Mouse (Mus musculus) CH12F3 (cell line): ENCODE data around the gene Zfp637.
"Not testable (repeated sequence)": the region's sequence is repeated elsewhere in the genome, so short reads cannot be mapped to it uniquely, and the experiment has no call there.

ENCODE experiments used
- in situ Hi-C: fragments of 300-500 bp; cut with MboI; formaldehyde crosslinking; loops from 2 replicates; pipeline ENCODE4 v1.14.3; 2020; ENCODE audit warnings: low sequenced_read_pairs

Zfp637 gene

DNA sequence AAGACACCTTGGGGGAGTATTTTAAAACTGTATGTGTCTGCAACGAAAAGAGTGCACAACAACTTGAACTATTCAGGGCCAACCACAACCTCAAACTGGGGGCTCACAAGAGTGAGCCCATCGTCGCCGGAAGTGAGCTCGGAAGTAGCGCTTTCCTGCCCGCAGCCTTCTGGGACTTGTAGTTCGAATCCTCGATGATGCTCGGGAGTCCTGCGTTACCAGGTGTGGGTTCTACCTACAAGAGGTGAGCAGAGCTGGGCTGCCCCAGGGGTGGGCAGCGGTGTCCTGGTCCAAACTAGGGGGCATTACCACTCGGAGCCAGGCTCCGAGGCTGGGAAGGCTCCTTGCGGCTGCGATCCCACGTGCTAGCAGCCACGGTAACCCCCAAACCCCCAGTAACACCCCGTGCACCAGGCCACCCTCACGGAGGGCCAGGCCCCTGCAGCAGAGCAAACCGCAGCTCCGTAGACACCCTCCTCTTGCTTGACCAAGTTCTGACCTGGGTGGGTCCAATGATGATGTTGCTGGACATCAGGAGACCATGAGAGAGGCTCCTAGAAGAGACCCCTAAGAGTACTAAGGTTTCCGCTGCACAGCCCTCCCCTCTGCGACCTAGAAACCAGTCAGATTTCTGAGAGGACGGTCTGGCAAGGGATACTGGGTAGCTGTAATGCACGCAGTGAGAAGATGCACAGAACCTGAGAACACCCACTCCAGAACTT is 22.1 kb downstream of the Zfp637 start:
- in situ Hi-C loops = no loop called here

DNA sequence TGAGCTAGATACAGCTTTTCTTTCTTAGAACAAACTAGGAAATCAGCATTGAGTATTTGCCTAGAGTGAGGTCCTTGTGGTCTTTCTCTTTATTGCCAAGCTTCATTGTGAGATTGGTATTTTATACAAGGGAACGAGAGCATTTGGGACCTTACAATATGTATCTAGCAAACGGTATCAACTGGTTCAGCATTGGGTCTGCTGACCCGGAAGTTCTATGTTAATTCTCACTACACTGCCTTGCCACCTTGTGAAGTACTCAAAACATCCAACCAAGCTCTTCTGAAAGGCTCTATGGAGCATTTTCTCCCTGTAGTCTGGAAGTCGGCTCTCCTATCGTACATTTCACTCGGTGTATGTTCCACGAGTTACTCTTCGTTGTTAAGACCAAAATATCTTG is 22.8 kb downstream of the Zfp637 start:
- in situ Hi-C loops = no loop called here

DNA sequence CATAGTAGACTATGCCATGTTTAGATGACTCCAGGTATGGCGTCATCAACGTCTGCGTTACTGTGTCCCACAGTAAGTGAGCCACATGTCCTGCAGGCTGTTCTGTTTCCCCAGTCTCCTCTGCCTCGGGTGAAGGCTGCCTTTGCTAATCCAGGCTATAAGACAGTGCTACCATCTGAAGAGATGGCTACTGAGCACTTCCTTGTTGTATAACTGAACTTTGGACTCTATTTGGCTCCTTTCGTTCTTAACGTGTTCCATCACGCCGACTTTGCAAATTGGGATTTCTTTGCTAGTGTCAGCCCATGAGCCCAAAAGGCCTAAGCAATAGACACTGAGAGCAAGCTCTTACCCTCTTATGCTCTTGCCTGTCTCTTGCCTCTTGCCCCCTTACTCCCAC is 27.2 kb downstream of the Zfp637 start:
- in situ Hi-C loops = no loop called here

DNA sequence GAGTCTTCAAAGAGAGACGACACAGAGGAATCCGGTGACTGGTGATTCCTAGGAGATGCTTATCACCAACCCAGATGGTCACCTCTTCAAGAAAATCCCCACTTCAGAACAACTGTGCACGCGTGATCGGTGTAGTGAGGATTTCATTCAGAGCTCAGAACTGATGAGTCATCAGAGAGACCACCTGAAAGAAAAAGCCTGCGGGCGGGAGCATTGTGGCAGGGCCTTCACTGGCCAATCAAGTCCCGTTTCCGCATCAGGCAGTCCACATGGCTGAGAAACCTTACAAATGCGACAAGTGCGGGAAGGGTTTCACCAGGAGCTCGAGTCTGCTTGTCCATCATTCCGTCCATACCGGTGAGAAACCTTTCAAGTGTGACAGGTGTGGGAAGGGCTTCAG is 30.1 kb downstream of the Zfp637 start:
- in situ Hi-C loops = no loop called here

DNA sequence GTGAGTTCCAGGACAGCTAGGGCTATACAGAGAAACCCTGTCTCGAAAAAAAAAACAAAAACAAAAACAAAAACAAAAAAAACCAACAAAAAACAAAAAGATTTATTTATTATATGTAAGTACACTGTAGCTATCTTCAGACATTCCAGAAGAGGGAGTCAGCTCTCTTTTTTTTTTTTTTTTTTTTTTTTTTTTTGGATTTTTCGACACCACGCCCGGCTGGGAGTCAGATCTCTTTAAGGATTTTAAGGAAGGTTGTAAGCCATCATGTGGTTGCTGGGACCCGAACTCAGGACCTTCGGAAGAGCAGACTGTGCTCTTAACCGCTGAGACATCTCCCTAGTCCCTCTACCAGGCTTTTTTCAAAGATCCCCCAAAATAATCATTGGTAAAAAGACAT is 32.5 kb downstream of the Zfp637 start:
- in situ Hi-C loops = not testable (repeated sequence)

DNA sequence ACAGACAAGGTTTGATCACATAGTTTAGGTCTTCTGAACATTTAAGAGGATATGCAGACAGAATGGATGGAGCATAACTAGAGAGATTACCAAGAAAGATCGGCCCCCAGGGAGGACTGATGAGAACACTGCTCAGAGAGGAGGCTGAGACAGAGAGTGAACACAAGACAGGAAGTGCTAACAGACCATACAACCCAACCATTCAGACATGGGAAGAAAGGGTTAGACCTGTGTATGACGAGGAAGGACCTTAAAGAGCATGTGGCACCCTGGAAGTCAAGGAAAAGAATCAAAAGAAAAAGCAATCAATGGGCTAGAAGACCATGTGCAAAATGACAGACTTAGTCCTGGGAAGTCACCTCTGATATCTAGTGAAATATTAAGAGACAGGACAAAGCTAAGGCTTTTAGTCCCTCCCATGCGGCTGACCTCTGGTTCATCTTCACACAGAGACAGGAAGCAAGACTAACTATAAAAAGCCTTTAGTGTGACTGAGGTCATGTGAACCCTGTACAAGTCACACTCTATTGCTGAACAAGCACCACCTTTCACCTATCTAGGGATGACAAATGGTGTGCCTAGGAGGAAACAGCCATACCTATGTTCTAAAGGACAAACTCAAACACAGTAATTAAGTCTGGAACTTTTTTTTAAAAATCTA is 33.8 kb downstream of the Zfp637 start:
- in situ Hi-C loops = no loop called here

DNA sequence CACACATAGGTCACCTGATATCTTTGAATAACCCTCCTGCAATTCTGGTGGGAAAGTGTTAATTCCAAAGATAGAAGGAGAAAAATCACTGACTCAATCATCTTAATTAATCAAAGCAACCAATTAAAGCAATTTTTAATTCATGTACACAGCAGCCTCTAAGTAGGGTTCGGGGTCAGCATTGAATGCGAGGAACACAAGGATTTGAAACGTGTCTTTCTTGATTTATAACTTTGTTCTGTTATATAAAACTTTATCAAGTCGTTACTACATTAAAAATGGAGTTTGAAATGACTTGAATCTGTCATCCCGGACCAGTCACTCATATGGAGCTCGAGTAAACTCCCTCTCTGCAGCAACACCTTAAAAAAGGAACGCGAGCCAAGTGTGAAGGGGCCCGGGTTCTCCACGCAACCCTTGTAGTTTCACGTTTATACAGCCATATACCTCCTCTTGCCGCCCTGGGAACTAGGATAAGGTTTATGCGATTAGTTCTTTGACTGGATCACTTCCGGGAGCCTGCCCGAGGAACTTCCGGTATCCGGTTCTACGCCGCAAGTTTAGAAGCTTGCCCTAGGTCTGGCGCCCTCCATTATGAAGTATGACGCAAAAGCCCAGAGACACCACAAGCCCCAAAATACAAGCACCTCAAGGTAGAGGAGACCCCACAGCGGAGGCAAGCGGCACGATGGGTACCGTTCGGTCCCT is 37.9 kb downstream of the Zfp637 start:
- in situ Hi-C loops = no loop called here

DNA sequence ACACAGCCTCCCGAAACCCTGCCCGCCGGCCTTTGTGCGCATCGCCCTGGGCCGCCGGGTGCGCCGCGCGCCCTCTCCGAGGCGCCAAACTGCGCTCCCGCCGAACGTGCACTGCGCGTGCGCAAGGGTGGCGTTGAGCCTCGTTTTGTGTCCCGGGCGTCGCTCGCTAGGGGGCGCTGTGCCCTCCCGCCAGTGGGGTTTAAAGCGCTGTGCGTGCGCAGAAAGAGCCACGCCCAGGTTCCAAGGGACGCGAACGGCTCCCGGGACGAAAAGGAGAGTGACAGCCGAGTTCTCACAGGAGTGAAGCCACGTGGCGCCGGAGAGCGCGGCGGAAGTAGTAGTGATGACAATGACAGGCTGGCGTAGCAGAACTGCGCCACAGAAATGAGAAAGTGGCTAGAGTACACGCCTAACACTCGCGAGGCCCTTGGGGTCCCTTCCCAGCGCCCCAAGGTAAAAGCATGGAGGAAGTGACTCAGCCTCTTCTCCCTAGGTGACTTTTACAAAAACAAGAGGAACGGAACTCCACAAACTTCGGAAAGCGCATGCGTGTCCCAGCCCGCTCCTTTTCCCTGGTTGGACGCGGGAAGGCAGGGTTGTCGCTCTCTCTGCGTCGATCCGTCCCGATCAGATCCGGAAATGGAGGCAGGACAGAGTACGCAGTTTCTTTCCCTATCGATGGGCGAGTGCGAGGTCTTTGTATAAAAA is 38.6 kb downstream of the Zfp637 start:
- in situ Hi-C loops = no loop called here

DNA sequence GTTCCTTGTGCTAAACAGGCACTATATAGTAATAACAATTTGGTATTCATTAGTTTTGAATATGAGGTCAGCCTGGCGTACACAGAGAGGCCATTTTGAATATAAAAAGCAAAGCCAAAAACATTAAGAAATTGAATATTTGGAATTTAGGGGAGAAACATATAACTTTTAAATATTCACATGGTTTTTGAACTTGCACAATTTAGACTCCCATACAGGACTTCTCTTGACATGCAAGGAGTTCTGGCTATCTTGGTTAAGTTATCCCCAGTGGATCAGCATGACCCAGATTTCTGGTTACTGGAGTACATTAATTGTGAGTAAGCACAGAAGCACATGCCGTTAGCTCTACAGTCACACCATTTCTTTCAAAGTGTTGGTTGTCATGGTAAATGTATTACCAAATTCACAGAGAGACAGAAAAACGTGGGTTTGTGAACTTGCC is 39.4 kb downstream of the Zfp637 start:
- in situ Hi-C loops = no loop called here

DNA sequence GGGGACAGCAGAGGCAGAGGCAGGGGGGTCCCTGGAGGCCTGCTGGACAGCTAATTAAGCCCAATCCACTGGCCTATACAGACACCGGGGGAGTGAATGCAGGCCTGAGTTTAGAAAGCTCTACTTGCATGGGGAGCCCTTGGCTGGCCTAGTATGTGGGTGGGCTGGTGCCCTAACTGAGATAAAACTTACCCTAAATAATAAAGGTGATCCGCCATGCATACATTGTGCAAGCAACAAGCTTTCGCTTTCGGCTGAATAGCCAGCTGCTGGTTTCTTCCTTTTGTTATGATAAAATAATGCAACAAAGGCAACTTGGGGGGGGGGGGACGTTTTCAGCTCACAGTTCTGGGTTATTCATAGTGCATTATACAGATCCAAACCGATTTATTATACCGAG is 40.2 kb downstream of the Zfp637 start:
- in situ Hi-C loops = no loop called here

DNA sequence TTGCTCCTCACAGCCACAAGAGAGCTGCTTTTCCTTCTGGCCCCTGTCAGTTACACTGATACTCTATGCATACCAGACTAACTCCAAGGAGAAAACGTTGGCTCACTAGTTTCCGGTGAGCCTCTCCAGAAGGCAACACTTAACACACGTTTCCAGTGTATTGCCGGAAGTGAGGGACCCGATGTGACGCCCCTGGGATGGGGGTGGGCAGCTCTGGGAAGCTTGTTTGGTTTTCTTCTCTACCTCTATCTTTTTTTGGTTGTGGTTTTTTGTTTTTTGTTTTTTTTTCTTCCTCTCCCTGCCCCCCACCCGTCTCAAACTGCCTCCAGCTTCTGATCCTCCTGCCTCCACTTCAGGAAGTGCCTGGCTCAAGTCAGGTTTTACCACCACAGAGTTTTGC is 41.0 kb downstream of the Zfp637 start:
- in situ Hi-C loops = no loop called here

DNA sequence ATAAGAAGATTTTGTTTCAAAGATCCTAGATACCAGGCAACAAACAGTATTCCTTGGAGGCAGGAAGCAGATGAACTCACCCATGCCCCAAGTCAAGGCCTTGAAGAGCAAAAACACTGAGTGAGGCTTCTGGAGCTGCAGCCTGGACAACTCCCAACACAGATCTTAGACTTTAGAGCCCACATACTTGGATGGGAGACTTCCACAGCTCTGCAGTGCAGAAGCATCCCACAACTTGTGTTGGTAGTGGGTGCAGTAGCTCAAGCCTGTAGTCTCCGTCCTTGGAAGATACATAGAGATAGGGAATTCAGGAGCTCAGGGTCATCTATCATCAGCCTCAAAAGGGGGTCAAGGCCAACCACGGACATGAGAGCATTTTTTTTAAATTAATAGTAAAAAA is 45.0 kb downstream of the Zfp637 start:
- in situ Hi-C loops = no loop called here

DNA sequence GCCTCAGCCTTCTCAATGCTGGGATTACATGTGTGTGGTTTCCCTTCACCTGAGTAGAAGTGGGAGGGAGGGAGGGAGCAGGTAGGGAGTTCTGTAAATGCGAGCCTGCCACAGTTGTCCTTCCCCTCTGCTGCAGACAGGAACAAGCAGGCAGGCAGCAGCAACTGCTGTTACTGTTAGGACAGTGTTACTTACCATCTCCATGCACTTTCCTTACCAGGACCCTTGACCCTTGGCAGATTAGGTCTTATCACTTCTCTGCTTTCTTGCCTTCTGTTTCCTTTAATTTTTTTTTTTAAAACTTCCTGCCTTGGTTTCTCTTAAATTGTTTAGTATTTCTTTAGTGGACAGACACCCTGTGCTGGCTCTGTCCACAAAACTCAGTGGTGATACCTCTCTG is 47.1 kb downstream of the Zfp637 start:
- in situ Hi-C loops = no loop called here

DNA sequence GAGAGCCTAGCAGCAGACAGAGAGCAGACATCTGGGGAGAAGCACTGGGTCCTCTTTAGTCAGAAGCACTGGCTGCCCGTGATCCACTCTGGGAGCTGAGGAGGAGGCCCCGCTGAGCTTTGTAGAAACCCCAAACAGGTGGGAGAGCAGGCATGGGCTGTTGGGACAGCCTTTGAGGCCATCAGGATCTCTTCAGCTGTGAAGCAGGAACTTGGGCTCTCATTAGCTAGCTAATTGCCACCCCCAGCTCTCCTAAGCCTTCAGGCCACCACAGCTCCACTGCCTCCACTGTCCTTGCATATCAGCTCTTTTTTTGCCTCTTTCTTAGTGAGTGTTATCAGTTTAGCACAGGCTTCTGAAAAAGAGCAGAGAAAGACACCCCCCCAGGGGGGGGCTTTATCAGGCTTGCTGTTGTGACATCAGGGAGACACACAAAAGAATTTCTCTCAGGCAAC is 47.7 kb downstream of the Zfp637 start:
- in situ Hi-C loops = no loop called here

DNA sequence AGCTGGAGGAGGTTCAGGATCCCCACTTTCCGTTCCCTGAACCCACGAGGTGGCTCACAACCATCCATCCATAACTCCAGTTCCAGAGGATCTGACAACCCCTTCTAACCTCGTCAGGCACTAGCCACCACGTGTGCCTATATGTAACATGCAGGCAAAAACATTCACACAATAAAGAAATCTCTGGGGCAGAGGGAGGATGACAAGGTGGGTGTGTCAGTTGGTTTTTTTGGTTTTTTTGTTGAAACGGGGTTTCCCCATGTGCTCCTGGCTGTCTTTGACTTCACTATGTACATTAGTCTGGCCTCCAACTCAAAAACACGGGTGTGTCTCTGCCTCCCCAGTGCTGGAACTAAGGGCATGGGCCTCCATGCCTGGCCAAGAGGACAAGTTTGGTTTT is 49.3 kb downstream of the Zfp637 start:
- in situ Hi-C loops = no loop called here

DNA sequence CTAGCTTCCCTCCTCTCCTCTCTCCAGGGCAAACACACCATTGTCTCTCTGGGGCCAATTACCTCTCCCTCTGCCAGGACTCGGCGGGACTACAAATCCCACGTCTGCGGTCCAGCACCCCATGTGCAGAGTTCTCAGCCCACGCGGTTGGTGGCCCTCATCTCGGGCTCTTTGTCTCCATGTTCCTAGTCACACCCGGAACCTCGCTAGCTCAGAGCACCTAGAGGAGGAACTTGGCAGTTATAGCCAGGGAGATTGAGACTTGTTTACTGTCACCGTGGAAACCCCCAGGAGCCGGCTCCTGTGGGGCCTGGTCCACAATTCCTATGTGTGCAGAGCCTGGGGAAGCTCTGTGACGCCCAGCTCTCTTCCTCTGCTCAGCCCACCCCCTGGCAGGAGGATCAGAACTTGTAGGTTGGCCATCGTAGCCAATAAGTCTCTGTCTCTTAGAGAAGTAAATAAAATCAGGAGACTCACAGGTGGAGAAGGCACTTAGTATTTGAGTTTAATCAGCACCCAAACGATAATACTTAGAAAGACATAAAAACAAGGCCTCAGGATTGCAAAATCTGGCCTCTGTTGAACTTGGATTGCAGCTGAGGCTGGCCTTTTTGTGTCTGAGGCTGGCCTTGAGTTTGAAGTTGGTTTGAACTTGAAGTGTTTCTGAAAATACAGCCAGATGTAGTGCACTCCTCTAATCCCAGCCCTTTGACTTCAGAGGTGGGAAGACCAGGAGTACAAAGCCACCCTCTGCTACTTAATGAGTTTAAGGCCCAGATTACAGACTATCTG is 50.6 kb downstream of the Zfp637 start:
- in situ Hi-C loops = no loop called here

DNA sequence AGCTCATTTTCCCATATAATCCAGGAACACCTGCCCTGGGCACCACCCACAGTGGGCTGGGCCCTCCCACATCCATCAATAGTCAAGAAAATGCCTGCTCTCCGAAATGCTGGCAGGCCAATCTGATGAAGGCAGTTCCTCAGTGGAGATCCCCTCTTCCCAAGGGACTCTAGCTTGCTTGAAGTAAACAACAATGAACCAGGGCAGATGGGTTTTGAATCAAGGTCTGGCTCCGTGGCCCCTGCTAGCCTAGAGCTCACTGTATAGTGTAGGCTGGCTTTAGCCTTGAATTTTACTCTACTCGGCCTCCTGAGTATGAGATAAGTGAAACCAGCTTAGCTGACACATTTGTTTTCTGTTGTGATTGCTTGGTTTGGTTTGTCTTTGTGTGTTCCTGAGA is 51.4 kb downstream of the Zfp637 start:
- in situ Hi-C loops = no loop called here

DNA sequence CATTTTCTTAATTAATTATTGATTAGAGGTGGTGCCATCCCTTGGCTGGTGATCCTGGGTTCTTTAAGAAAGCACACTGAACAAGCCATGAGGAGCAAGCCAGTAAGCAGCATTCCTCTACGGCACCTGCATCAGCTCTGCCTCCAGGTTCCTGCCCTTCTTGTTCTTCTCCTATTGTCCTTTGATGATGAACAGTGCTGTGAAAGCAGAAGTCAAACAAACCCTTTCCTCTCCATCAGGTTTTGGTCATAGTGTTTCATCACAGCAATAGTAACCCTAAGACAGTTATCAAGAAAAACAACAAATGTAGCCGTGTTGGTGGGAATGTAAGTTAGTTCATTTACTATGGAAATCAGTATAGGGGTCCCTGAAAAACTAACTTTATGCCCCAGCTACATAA is 52.5 kb downstream of the Zfp637 start:
- in situ Hi-C loops = no loop called here
